Mouse (Mus musculus) CH12.LX (cell line): Measurements from ENCODE around the gene Prima1. TPM values are rescaled to one million over a fixed set of nuclear protein-coding genes. Genes with fewer than 3 reads are reported as not detected.

Source experiments
- DNase-seq: peaks from one replicate; pipeline ENCODE4 v3.0.0-alpha.2; 2013; ENCODE audit errors: extremely low read depth
- H3K27ac ChIP-seq: 2 replicates; pipeline ENCODE4 v1.5.1; 2012; ENCODE audit warnings: low read depth, mild to moderate bottlenecking, control low read depth, moderate library complexity; ENCODE audit not compliant: insufficient read depth
- H3K27me3 ChIP-seq: replicated peaks from 2 replicates; pipeline ENCODE3; 2012; ENCODE audit warnings: inconsistent platforms
- H3K36me3 ChIP-seq, 2 experiments: replicated peaks in 1 of 2; 2 replicates each; pipeline versions ENCODE3 to v1.6.1; 2012; ENCODE audit warnings: inconsistent platforms in 1 of 2, low read length in 1 of 2, mild to moderate bottlenecking in 1 of 2, mixed read lengths in 1 of 2, moderate library complexity in 1 of 2; ENCODE audit not compliant: control insufficient read depth in 1 of 2, insufficient read depth in 1 of 2
- H3K4me1 ChIP-seq, 2 experiments: 2 replicates each; pipeline ENCODE4 v1.6.1; 2012; ENCODE audit warnings: inconsistent platforms in 1 of 2, moderate library complexity in 1 of 2; ENCODE audit not compliant: insufficient read depth in 2 of 2, control insufficient read depth in 1 of 2
- H3K4me2 ChIP-seq: 2 replicates; pipeline ENCODE4 v1.6.1; 2012; ENCODE audit warnings: low read depth, mild to moderate bottlenecking, control low read depth; ENCODE audit not compliant: poor library complexity, insufficient read depth, severe bottlenecking
- H3K4me3 ChIP-seq, 3 experiments: fragments of 150-350 bp in 1 of 3; sonication (generic) in 1 of 3; replicated peaks in 1 of 3; 2 replicates each; pipeline versions ENCODE3 to v1.5.1; 2011 to 2012; ENCODE audit warnings: low read depth in 2 of 3, low read length in 2 of 3, mild to moderate bottlenecking in 2 of 3, moderate library complexity in 2 of 3, control low read depth in 1 of 3, improper control_type of control experiment in 1 of 3, inconsistent platforms in 1 of 3, mixed read lengths in 1 of 3; ENCODE audit not compliant: poor library complexity in 1 of 3
- H3K79me2 ChIP-seq: replicated peaks from 2 replicates; pipeline ENCODE4 v1.6.1; 2012; ENCODE audit warnings: mild to moderate bottlenecking, moderate library complexity; ENCODE audit not compliant: control insufficient read depth, poor library complexity, insufficient read depth, severe bottlenecking; ENCODE audit errors: extremely low read depth
- H3K9ac ChIP-seq: 2 replicates; pipeline ENCODE4 v1.6.1; 2012; ENCODE audit warnings: low read depth, mild to moderate bottlenecking, control low read depth, moderate library complexity; ENCODE audit not compliant: insufficient read depth
- H3K9me3 ChIP-seq: replicated peaks from 2 replicates; pipeline ENCODE3; 2012; ENCODE audit warnings: low read length, inconsistent platforms, mixed read lengths
- BHLHE40 ChIP-seq: IDR thresholded peaks from 2 replicates; pipeline ENCODE4 v1.6.1; 2011; ENCODE audit warnings: mild to moderate bottlenecking, low read depth, low read length, improper control_type of control experiment
- CHD2 ChIP-seq: IDR thresholded peaks from 2 replicates; pipeline ENCODE4 v1.6.1; 2011; ENCODE audit warnings: low read length, improper control_type of control experiment
- ETS1 ChIP-seq: conservative IDR thresholded peaks from 2 replicates; pipeline ENCODE4 v1.6.1; 2012; ENCODE audit warnings: low read depth, mild to moderate bottlenecking, inconsistent platforms, low read length, improper control_type of control experiment, moderate library complexity
- GABPA ChIP-seq: IDR thresholded peaks from 2 replicates; pipeline ENCODE4 v1.6.1; 2012; ENCODE audit warnings: low read depth, low read length, improper control_type of control experiment, inconsistent platforms; ENCODE audit not compliant: insufficient replicate concordance
- HCFC1 ChIP-seq: IDR thresholded peaks from 2 replicates; pipeline ENCODE4 v1.6.1; 2012; ENCODE audit warnings: low read depth, mild to moderate bottlenecking, inconsistent platforms, low read length, improper control_type of control experiment
- MAX ChIP-seq: IDR thresholded peaks from 2 replicates; pipeline ENCODE4 v1.6.1; 2011; ENCODE audit warnings: low read length, improper control_type of control experiment
- NELFE ChIP-seq: IDR thresholded peaks from 2 replicates; pipeline ENCODE4 v1.6.1; 2011; ENCODE audit warnings: low read depth, low read length, improper control_type of control experiment
- NRF1 ChIP-seq: IDR thresholded peaks from 2 replicates; pipeline ENCODE4 v1.6.1; 2014; ENCODE audit warnings: low read depth, mild to moderate bottlenecking, inconsistent platforms, low read length, improper control_type of control experiment, moderate library complexity
- RCOR1 ChIP-seq: conservative IDR thresholded peaks from 2 replicates; pipeline ENCODE4 v1.6.1; 2012; ENCODE audit warnings: low read depth, mild to moderate bottlenecking, inconsistent platforms, low read length, improper control_type of control experiment
- SIN3A ChIP-seq: IDR thresholded peaks from 2 replicates; pipeline ENCODE4 v1.6.1; 2012; ENCODE audit warnings: low read length, improper control_type of control experiment, inconsistent platforms
- TCF12 ChIP-seq: IDR thresholded peaks from 2 replicates; pipeline ENCODE4 v1.6.1; 2014; ENCODE audit warnings: low read depth, mild to moderate bottlenecking, inconsistent platforms, low read length, improper control_type of control experiment
- UBTF ChIP-seq: IDR thresholded peaks from 2 replicates; pipeline ENCODE4 v1.6.1; 2012; ENCODE audit warnings: low read depth, mild to moderate bottlenecking, inconsistent platforms, low read length, improper control_type of control experiment, moderate library complexity
- ZKSCAN1 ChIP-seq: IDR thresholded peaks from 2 replicates; pipeline ENCODE4 v1.6.1; 2012; ENCODE audit warnings: low read depth, inconsistent platforms, low read length, improper control_type of control experiment, borderline replicate concordance
- ZMIZ1 ChIP-seq: IDR thresholded peaks from 2 replicates; pipeline ENCODE4 v1.6.1; 2012; ENCODE audit warnings: low read depth, mild to moderate bottlenecking, inconsistent platforms, low read length, improper control_type of control experiment
- dilution Hi-C: fragments of 300-500 bp; cut with MboI; formaldehyde crosslinking; loops from 2 replicates; pipeline ENCODE4 v1.14.3; 2020; ENCODE audit warnings: low sequenced_read_pairs; ENCODE audit not compliant: extremely low pct_unique_long_range_greater_than_20kb, extremely low pct_ligation_motif_present
- in situ Hi-C: fragments of 300-500 bp; cut with MboI; formaldehyde crosslinking; loops from 3 replicates; pipeline ENCODE4 v1.14.3; 2019; ENCODE audit warnings: low sequenced_read_pairs, low pct_ligation_motif_present, low pct_unique_long_range_greater_than_20kb, mixed read lengths
- polyA plus RNA-seq: library from polyadenylated mRNA; unstranded; fragments of >175 nt; gene quantifications from 2 replicates; pipeline ENCODE4 v1.2.1, GENCODE M21; 2012; ENCODE audit warnings: low read depth; ENCODE audit not compliant: insufficient read length
- total RNA-seq, 2 experiments: library from RNA; depleted of rRNA; stranded (reverse); fragments of 300-350 nt in 1 of 2; fragments of >200 nt in 1 of 2; gene quantifications; 2 replicates each; pipeline ENCODE4 v1.2.3; 2012 to 2014

The Prima1 gene
- total and polyA plus RNA-seq, 3 experiments, result not detected

GRCm38 (mm10) chr12:103205561-103205960 lies 36.4 kb downstream of the Prima1 start:
- H3K9ac ChIP-seq, result no peak overlapping the region
- no peak for TF ChIP-seq UBTF
- TF ChIP-seq HCFC1, result no peak
- no peak for TF ChIP-seq BHLHE40
- no peak for TF ChIP-seq ETS1
- no peak for TF ChIP-seq CHD2
- H3K4me3 ChIP-seq, result no peak overlapping the region
- no peaks in the 10 kb centered on the region for H3K9me3 ChIP-seq
- dilution Hi-C loops, result no loop called here
- no peak for DNase-seq
- peaks cover 0 to 4% of the 10 kb centered on the region in 2 experiments; a peak in 2 of 4 replicates for H3K4me1 ChIP-seq
- no peak overlapping the region for H3K4me2 ChIP-seq
- H3K27me3 ChIP-seq, result peaks cover 13% of the 10 kb centered on the region
- in situ Hi-C loops, result no loop called here
- H3K79me2 ChIP-seq, result no peaks in the 10 kb centered on the region
- H3K27ac ChIP-seq, result no peak overlapping the region
- H3K36me3 ChIP-seq, result no peaks in the 10 kb centered on the region

GRCm38 (mm10) chr12:103202592-103203544 lies 39.1 kb downstream of the Prima1 start:
- no peak for TF ChIP-seq BHLHE40
- no peak for TF ChIP-seq SIN3A
- TF ChIP-seq ZMIZ1, result no peak
- TF ChIP-seq GABPA, result no peak
- TF ChIP-seq NRF1, result no peak
- TF ChIP-seq NELFE, result no peak
- TF ChIP-seq RCOR1, result no peak
- TF ChIP-seq MAX, result no peak
- no peak for TF ChIP-seq TCF12
- no peak for TF ChIP-seq ZKSCAN1
- dilution Hi-C loops, result no loop called here

More at GRCm38 (mm10) chr12:103202592-103203544, 39.1 kb downstream of the Prima1 start:
- Histone ChIP-seq H3K4me3 (no peak overlapping the region), H3K4me1 (no peaks in the 10 kb centered on the region), H3K27me3 (peaks cover 13% of the 10 kb centered on the region), H3K79me2 (no peaks in the 10 kb centered on the region), H3K9ac (no peak overlapping the region), H3K27ac (no peak overlapping the region), H3K9me3 (no peaks in the 10 kb centered on the region), H3K36me3 (no peaks in the 10 kb centered on the region), H3K4me2 (no peak overlapping the region)
- in situ Hi-C loops, result no loop called here
- DNase-seq, result no peak
